Mouse (Mus musculus): Measurements from ENCODE around the gene Cped1.

Cped1 gene

GRCm38 (mm10) chr6:22292056-22292455 is 306.3 kb downstream of the Cped1 start:
- no peak for DNase-seq (ENCODE audit: low spot score in 2 of 2)

DNA sequence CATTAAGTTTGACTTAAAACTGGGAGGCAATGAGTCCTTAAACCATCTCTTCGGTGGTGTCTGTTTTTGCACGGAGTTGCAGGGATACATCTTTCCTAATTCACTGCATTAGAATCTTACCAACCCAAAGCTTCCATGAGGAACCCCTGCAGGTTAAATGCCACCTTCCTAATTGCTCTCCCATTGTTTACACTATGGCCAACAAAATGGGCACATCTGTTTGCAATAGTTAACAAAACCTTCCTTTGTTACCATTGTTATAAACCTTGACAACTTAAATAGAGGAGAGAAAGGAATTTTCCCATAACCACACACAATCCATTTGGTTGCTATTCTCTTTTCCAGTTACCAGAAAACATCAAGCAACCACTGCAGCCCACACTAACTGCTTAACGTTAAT is 308.2 kb downstream of the Cped1 start:
- DNase-seq (ENCODE audit: low spot score in 2 of 2): no peak

GRCm38 (mm10) chr6:22297028-22297427 is 311.3 kb downstream of the Cped1 start:
- no peak for DNase-seq (ENCODE audit: low spot score in 2 of 2)

GRCm38 (mm10) chr6:22298059-22298458 is 312.3 kb downstream of the Cped1 start:
- no peak for DNase-seq (ENCODE audit: low spot score in 2 of 2)
